Mouse (Mus musculus): ENCODE results near the gene Mrps12. TPM values are rescaled to one million over a fixed set of nuclear protein-coding genes. Genes with fewer than 3 reads are reported as not detected.
"Not testable (repeated sequence)": the region's sequence is repeated elsewhere in the genome, so short reads cannot be mapped to it uniquely, and the experiment has no call there.

Mrps12 gene
- total RNA-seq, 2 experiments from 2014 or later: 81.4 to 86.2 TPM

- DNase-seq: no peak
Observed at GRCm38 (mm10) chr7:28709454-28709853, 32.2 kb downstream of the Mrps12 start.

GRCm38 (mm10) chr7:28702601-28703143 lies 38.9 kb downstream of the Mrps12 start:
- no peak for DNase-seq

DNA sequence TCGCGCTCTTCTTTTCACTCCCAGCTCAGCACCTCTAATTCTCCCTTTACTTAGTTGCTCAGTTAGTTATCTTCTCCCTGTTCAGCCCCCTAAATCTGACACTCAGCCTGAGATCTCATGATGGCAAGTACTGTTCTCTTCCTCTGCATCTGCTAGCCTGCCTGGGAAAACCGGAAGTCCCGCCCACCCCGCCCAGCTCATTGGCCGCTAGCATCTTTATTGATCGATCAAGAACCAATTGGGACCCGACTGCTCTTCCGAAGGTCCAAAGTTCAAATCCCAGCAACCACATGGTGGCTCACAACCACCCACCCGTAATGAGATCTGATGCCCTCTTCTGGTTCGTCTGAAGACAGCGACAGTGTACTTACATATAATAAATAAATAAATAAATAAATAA lies 40.3 kb downstream of the Mrps12 start:
- DNase-seq: not testable (repeated sequence)

- no peak for DNase-seq
Observed at GRCm38 (mm10) chr7:28700269-28700668, 41.4 kb downstream of the Mrps12 start.

- DNase-seq: no peak
Observed at GRCm38 (mm10) chr7:28697277-28697676, 44.3 kb downstream of the Mrps12 start.

GRCm38 (mm10) chr7:28694966-28695511 lies 46.6 kb downstream of the Mrps12 start:
- no peak for DNase-seq

DNA sequence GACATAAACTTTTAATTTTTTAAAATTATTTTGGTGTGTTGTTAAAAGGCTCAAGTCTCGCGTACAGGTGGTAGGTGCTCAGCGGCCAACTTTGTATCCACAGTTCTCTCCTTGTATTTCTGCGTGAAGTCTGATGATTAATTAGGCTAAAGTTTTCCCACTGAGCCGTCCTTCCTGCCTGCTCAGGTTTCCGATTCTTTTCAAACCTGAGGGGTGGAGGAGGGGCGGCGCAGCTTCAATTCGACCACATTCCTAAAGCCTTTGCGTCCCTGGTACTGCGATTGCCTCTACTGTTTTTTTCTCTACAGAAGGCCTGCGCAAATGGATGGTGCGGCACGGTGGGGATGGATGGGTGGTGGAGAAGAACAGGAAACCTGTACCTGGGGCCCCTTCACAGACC lies 47.2 kb downstream of the Mrps12 start:
- no peak for DNase-seq

DNA sequence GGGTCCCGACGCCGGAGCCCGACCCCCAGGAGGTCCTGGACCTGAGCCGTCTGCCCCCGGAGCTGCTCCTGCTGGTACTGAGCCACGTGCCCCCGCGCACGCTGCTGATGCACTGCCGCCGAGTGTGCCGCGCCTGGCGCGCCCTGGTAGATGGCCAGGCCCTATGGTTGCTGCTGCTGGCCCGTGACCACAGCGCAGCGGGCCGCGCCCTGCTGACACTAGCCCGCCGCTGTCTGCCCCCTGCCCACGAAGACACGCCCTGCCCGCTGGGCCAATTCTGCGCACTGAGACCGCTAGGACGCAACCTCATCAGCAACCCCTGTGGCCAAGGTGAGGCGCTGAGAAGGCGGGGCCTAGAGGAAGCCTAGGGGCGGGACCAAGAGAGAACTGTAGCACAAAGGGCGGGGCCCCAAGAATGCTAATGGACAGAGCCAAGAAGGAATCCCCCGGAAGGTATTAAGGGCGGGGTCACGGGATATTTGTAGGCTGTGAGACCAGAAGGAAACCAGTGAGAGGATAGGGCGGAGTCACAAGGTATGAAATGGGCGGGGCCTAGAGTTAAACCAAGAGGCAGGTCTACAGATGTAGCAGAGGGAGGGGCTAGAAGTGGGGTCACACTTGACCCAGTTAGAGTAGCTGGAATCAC lies 48.2 kb downstream of the Mrps12 start:
- peak; percentile 53 to 68 for DNase-seq

GRCm38 (mm10) chr7:28692545-28693320 lies 48.9 kb downstream of the Mrps12 start, which contains the start of gene Fbxo27:
Gene Fbxo27, plus strand, starts transcription at chr7:28692849.
- DNase-seq: peak; percentile 15 to 26

DNA sequence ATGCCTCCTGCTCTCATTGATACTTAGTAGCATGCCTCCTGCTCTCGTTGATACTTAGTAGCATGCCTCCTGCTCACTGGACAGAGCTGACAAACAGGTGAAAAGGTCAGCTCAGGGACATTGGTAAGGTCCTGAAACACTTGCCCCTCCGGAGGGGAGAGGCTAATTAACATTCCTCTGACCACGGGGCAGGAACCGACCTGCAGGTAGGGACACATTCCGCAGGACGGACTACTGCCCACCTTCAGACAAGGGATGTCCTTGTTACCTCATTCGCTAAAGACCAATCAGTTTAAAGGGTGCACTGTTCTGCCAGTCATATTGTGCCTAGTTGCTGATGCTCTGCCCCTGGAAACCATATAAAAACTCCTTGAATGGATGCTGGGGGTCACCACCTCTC lies 50.5 kb downstream of the Mrps12 start:
- DNase-seq: no peak

Other genes with a start within 250 kb of the Mrps12 start
- gene Ifnl2, start 231.4 kb downstream of the Mrps12 start, total RNA-seq (2021): not detected
- gene Ifnl3, start 219.0 kb downstream of the Mrps12 start, total RNA-seq (2021): not detected
- gene Sycn, start 200.9 kb downstream of the Mrps12 start, total RNA-seq (2021): not detected
- under 1 TPM in 1 of 2 experiments, not detected in 1; 0.20 TPM for gene Nccrp1, start 194.6 kb downstream of the Mrps12 start, total RNA-seq (2021)
- gene Samd4b, start 143.7 kb downstream of the Mrps12 start, total RNA-seq (2021): 10 to 100 TPM; 62.5 to 69.8 TPM
- 10 to 100 TPM; 28.0 to 30.0 TPM for gene Pak4, start 143.6 kb downstream of the Mrps12 start, total RNA-seq (2021)
- not detected for gene Acp7, start 110.5 kb downstream of the Mrps12 start, total RNA-seq (2021)
- gene Fbxo27, start 49.0 kb downstream of the Mrps12 start, total RNA-seq (2021): 1 to 10 TPM in 1 of 2 experiments, under 1 TPM in 1; 0.86 to 1.6 TPM
- 1 to 10 TPM; 2.2 to 3.5 TPM for gene Fbxo17, start 25.0 kb downstream of the Mrps12 start, total RNA-seq (2021)
- 10 to 100 TPM; 18.5 to 18.8 TPM for gene Sars2, start 172 bp upstream of the Mrps12 start, total RNA-seq (2021)
- gene Ccer2, start 14.4 kb upstream of the Mrps12 start, total RNA-seq (2021): not detected
- 10 to 100 TPM; 73.7 to 82.5 TPM for gene Sirt2, start 24.9 kb upstream of the Mrps12 start, total RNA-seq (2021)
- gene Nfkbib, start 25.7 kb upstream of the Mrps12 start, total RNA-seq (2021): 10 to 100 TPM; 44.1 to 49.2 TPM
- gene Rinl, start 47.1 kb upstream of the Mrps12 start, total RNA-seq (2021): 1 to 10 TPM; 2.5 to 2.8 TPM
- 100 to 1,000 TPM; 415 to 420 TPM for gene Hnrnpl, start 66.7 kb upstream of the Mrps12 start, total RNA-seq (2021)
- gene Ech1, start 83.4 kb upstream of the Mrps12 start, total RNA-seq (2021): 100 to 1,000 TPM; 543 to 577 TPM
- 10 to 100 TPM; 11.3 to 12.7 TPM for gene Lgals4, start 92.0 kb upstream of the Mrps12 start, total RNA-seq (2021)
- gene Lgals7, start 122.0 kb upstream of the Mrps12 start, total RNA-seq (2021): under 1 TPM; 0.72 to 0.86 TPM
- gene Capn12, start 139.6 kb upstream of the Mrps12 start, total RNA-seq (2021): under 1 TPM; 0.30 to 0.33 TPM
- gene Actn4, start 220.5 kb upstream of the Mrps12 start, total RNA-seq (2021): 100 to 1,000 TPM; 193 to 252 TPM
- gene Eif3k, start 240.0 kb upstream of the Mrps12 start, total RNA-seq (2021): 100 to 1,000 TPM; 241 to 264 TPM
- gene Map4k1, start 240.2 kb upstream of the Mrps12 start, total RNA-seq (2021): 1 to 10 TPM; 1.1 to 1.7 TPM

Measured in adrenal gland, postnatal 36 days (tissue).